Mouse (Mus musculus) cerebellum, adult 2 months (tissue): ENCODE measurements around the gene Tmem229a.

Source experiments
- CTCF ChIP-seq: fragments of 200-500 bp; IDR thresholded peaks from 2 replicates; pipeline ENCODE4 v1.5.1; 2011; ENCODE audit warnings: low read depth, mild to moderate bottlenecking, control low read depth, low read length, moderate library complexity, borderline replicate concordance; ENCODE audit not compliant: insufficient read depth
- POLR2A ChIP-seq: fragments of 200-500 bp; IDR thresholded peaks from 2 replicates; pipeline ENCODE4 v1.6.1; 2011; ENCODE audit warnings: low read length, control low read depth, borderline replicate concordance; ENCODE audit not compliant: insufficient read depth

- no peak for TF ChIP-seq CTCF
- no peak for TF ChIP-seq POLR2A
These were observed 48.3 kb downstream of the Tmem229a start for GRCm38 (mm10) chr6:24907824-24908223.
